ENCODE assay signal across 11 mouse cellular contexts in genomic region chr15:36943492-36944112, GRCm38 (mm10).
DNase-seq lines count a peak whose midpoint lies in the region; ATAC-seq lines count a peak whose summit lies in the region.
"Had no signal": no experiment of that assay in that cellular context is flagged by ENCODE, and none has a peak within 500 bp of the region (broad histone marks: within the 10 kb centered on the region; RNA-seq: fewer than 3 reads in every experiment).

No protein-coding gene starts in this region.

- H3K9ac ChIP-seq in forebrain, embryonic 12.5 days = peak overlapping the region; percentile 21; the same call in 1 of the 2 replicates
- H3K9ac ChIP-seq in limb, embryonic 12.5 days (replicated peaks) = no peak overlapping the region

- 24% methylated on average over 12 of the region's 12 CpGs for WGBS in forebrain, embryonic 12.5 days
- WGBS in limb, embryonic 12.5 days = 31% methylated on average over 12 of the region's 12 CpGs

- DNase-seq in layer of hippocampus, adult 18-20 months (ENCODE audit: low spot score in 2 of 2) = peak; percentile 42 to 55
- no peak for DNase-seq in layer of hippocampus, adult 8-10 months (ENCODE audit: low spot score in 2 of 2)
- DNase-seq in right cerebral cortex, postnatal 10 days (ENCODE audit: low spot score in 2 of 2) = peak; percentile 63 to 71
- DNase-seq in T-cell, adult 2 months (ENCODE audit: low spot score) = no peak
- no peak for DNase-seq in spleen, postnatal 4 days (ENCODE audit: low spot score in 2 of 2)
- DNase-seq: adrenal gland, postnatal 36 days; kidney, postnatal 36 days; lung, postnatal 4 days had no signal

- no peak; the same call in 1 of the 2 replicates for ATAC-seq in forebrain, embryonic 12.5 days (ENCODE audit: low FRiP score)
- no peak for ATAC-seq in limb, embryonic 12.5 days (ENCODE audit: insufficient number of reproducible peaks, insufficient read depth, low FRiP score, low TSS enrichment, low read depth)
- no peak for ATAC-seq in activated CD4-positive, CD25-positive, alpha-beta regulatory T cell, adult 4 months

- H3K27me3 ChIP-seq in forebrain, embryonic 12.5 days = no peaks in the 10 kb centered on the region
- no peaks in the 10 kb centered on the region for H3K27me3 ChIP-seq in limb, embryonic 12.5 days

- H3K27ac ChIP-seq in forebrain, embryonic 12.5 days = peak overlapping the region; percentile 89
- H3K27ac ChIP-seq in limb, embryonic 12.5 days = peak overlapping the region; percentile 59; the same call in 1 of the 2 replicates

- H3K9me3 ChIP-seq in forebrain, embryonic 12.5 days = no peaks in the 10 kb centered on the region
- no peaks in the 10 kb centered on the region for H3K9me3 ChIP-seq in limb, embryonic 12.5 days

- H3K36me3 ChIP-seq in forebrain, embryonic 12.5 days (replicated peaks) = no peaks in the 10 kb centered on the region
- no peaks in the 10 kb centered on the region for H3K36me3 ChIP-seq in limb, embryonic 12.5 days

- no peak overlapping the region for H3K4me2 ChIP-seq in forebrain, embryonic 12.5 days
- no peak overlapping the region for H3K4me2 ChIP-seq in limb, embryonic 12.5 days

- H3K4me3 ChIP-seq in forebrain, embryonic 12.5 days (replicated peaks) = no peak overlapping the region
- no peak overlapping the region for H3K4me3 ChIP-seq in limb, embryonic 12.5 days (replicated peaks)

- peaks cover 40% of the 10 kb centered on the region for H3K4me1 ChIP-seq in forebrain, embryonic 12.5 days
- H3K4me1 ChIP-seq in limb, embryonic 12.5 days (replicated peaks) = peaks cover 18% of the 10 kb centered on the region

Comparison
In these comparisons a context has a peak if more than half of its experiments do, and no peak if none do; other contexts are left out.
1. DNase-seq: peak in layer of hippocampus, adult 18-20 months (2 of 2) and right cerebral cortex, postnatal 10 days (2 of 2); none in layer of hippocampus, adult 8-10 months (0 of 2), T-cell, adult 2 months (single experiment) and spleen, postnatal 4 days (0 of 2).